Mouse (Mus musculus): ENCODE measurements at regions not wholly inside any gene's neighbourhood (a gene's known extent, or its start where the extent isn't known, plus 50 kb on each side); places are given as distances from the start of the nearest gene placed in this dataset.
A peak's percentile ranks its signal among the peaks of the same experiment; 100 is the strongest.
"Not testable (repeated sequence)": the region's sequence is repeated elsewhere in the genome, so short reads cannot be mapped to it uniquely, and the experiment has no call there.

- DNase-seq (ENCODE audit: extremely low read depth, insufficient read length, low spot score) = no peak
Observed at GRCm38 (mm10) chr2:147989616-147990015, 57.2 kb downstream of the Foxa2 start.

- no peak for DNase-seq (ENCODE audit: extremely low read depth, insufficient read length, low spot score)
Observed at GRCm38 (mm10) chr2:147988586-147988985, 58.2 kb downstream of the Foxa2 start.

GRCm38 (mm10) chr2:147985261-147985575, 61.6 kb downstream of the Foxa2 start:
- no peak for DNase-seq (ENCODE audit: extremely low read depth, insufficient read length, low spot score)

- DNase-seq (ENCODE audit: extremely low read depth, insufficient read length, low spot score) = no peak
Observed at GRCm38 (mm10) chr2:147984547-147985260, 62.1 kb downstream of the Foxa2 start.

- no peak for DNase-seq (ENCODE audit: extremely low read depth, insufficient read length, low spot score)
Observed at GRCm38 (mm10) chr2:147980929-147981479, 65.8 kb downstream of the Foxa2 start.

- DNase-seq (ENCODE audit: extremely low read depth, insufficient read length, low spot score) = no peak
Observed at GRCm38 (mm10) chr2:147980408-147980807, 66.4 kb downstream of the Foxa2 start.

GRCm38 (mm10) chr2:147979660-147980364, 67.0 kb downstream of the Foxa2 start:
- DNase-seq (ENCODE audit: extremely low read depth, insufficient read length, low spot score) = no peak

GRCm38 (mm10) chr2:147979001-147979400, 67.8 kb downstream of the Foxa2 start:
- DNase-seq (ENCODE audit: extremely low read depth, insufficient read length, low spot score) = no peak

- no peak for DNase-seq (ENCODE audit: extremely low read depth, insufficient read length, low spot score)
Observed at GRCm38 (mm10) chr2:147974776-147975175, 72.0 kb downstream of the Foxa2 start.

- no peak for DNase-seq (ENCODE audit: extremely low read depth, insufficient read length, low spot score)
Observed at GRCm38 (mm10) chr2:147968671-147969070, 78.1 kb downstream of the Foxa2 start.

GRCm38 (mm10) chr2:147967829-147968529, 78.8 kb downstream of the Foxa2 start:
- no peak for DNase-seq (ENCODE audit: extremely low read depth, insufficient read length, low spot score)

- not testable (repeated sequence) for DNase-seq (ENCODE audit: extremely low read depth, insufficient read length, low spot score)
Observed at GRCm38 (mm10) chr2:147963284-147963683, 83.5 kb downstream of the Foxa2 start.

- no peak for DNase-seq (ENCODE audit: extremely low read depth, insufficient read length, low spot score)
Observed at GRCm38 (mm10) chr2:147961633-147962032, 85.1 kb downstream of the Foxa2 start.

- peak; percentile 26 for DNase-seq (ENCODE audit: extremely low read depth, insufficient read length, low spot score)
Observed at GRCm38 (mm10) chr2:147954183-147954582, 92.6 kb downstream of the Foxa2 start.

- no peak for DNase-seq (ENCODE audit: extremely low read depth, insufficient read length, low spot score)
Observed at GRCm38 (mm10) chr2:147951233-147951632, 95.5 kb downstream of the Foxa2 start.

GRCm38 (mm10) chr2:147944171-147945040, 102.4 kb downstream of the Foxa2 start:
- no peak for DNase-seq (ENCODE audit: extremely low read depth, insufficient read length, low spot score)

GRCm38 (mm10) chr2:147942591-147942990, 104.2 kb downstream of the Foxa2 start:
- DNase-seq (ENCODE audit: extremely low read depth, insufficient read length, low spot score) = no peak

- DNase-seq (ENCODE audit: extremely low read depth, insufficient read length, low spot score) = no peak
Observed at GRCm38 (mm10) chr2:147941319-147941718, 105.5 kb downstream of the Foxa2 start.

- no peak for DNase-seq (ENCODE audit: extremely low read depth, insufficient read length, low spot score)
Observed at GRCm38 (mm10) chr2:147932494-147932893, 114.3 kb downstream of the Foxa2 start.

GRCm38 (mm10) chr2:147929031-147929711, 117.6 kb downstream of the Foxa2 start:
- DNase-seq (ENCODE audit: extremely low read depth, insufficient read length, low spot score) = no peak

Measured in 3134 (cell line).